Mouse (Mus musculus) brain, adult 2 months (tissue): ENCODE measurements around the gene A530064D06Rik.
A peak's percentile ranks its signal among the peaks of the same experiment; 100 is the strongest.
"Not testable (repeated sequence)": the region's sequence is repeated elsewhere in the genome, so short reads cannot be mapped to it uniquely, and the experiment has no call there.

Experiments used
- DNase-seq: peaks from one replicate; pipeline ENCODE4 v3.0.0; 2011; ENCODE audit warnings: low read depth, low spot score

The A530064D06Rik gene

GRCm38 (mm10) chr17:48167103-48167502 is at the start of gene A530064D06Rik:
Gene A530064D06Rik (minus strand): TSS chr17:48167275.
- DNase-seq, result not testable (repeated sequence)

- no peak for DNase-seq
These were observed 48.4 kb upstream of the A530064D06Rik start for GRCm38 (mm10) chr17:48215429-48215828.

- no peak for DNase-seq
These were observed 46.4 kb upstream of the A530064D06Rik start for GRCm38 (mm10) chr17:48213511-48213910.

- no peak for DNase-seq
These were observed 45.5 kb upstream of the A530064D06Rik start for GRCm38 (mm10) chr17:48212596-48212995.

- no peak for DNase-seq
These were observed 36.0 kb upstream of the A530064D06Rik start for GRCm38 (mm10) chr17:48203086-48203485.

- peak; percentile 10 for DNase-seq
These were observed 25.3 kb upstream of the A530064D06Rik start for GRCm38 (mm10) chr17:48192366-48192765.

GRCm38 (mm10) chr17:48185252-48185651 is 18.2 kb upstream of the A530064D06Rik start:
- DNase-seq, result no peak

- DNase-seq, result no peak
These were observed 9.5 kb downstream of the A530064D06Rik start for GRCm38 (mm10) chr17:48157382-48158076.

GRCm38 (mm10) chr17:48146120-48146519 is 21.0 kb downstream of the A530064D06Rik start, which contains the start of gene 9830107B12Rik:
Gene 9830107B12Rik (minus strand): TSS chr17:48146268.
- no peak for DNase-seq

- DNase-seq, result no peak
These were observed 34.3 kb downstream of the A530064D06Rik start for GRCm38 (mm10) chr17:48132810-48133209.

GRCm38 (mm10) chr17:48120456-48120855 is 46.6 kb downstream of the A530064D06Rik start:
- DNase-seq, result no peak

- DNase-seq, result peak; percentile 63
These were observed 47.4 kb downstream of the A530064D06Rik start for GRCm38 (mm10) chr17:48119656-48120055.

GRCm38 (mm10) chr17:48118570-48118969 is 48.5 kb downstream of the A530064D06Rik start:
- DNase-seq, result no peak

- DNase-seq, result no peak
These were observed 56.4 kb downstream of the A530064D06Rik start for GRCm38 (mm10) chr17:48110547-48111287.

- DNase-seq, result no peak
These were observed 58.6 kb downstream of the A530064D06Rik start for GRCm38 (mm10) chr17:48108520-48108919.

- DNase-seq, result no peak
These were observed 59.2 kb downstream of the A530064D06Rik start for GRCm38 (mm10) chr17:48107862-48108261.

- no peak for DNase-seq
These were observed 59.7 kb downstream of the A530064D06Rik start for GRCm38 (mm10) chr17:48107333-48107732.

- peak; percentile 91 for DNase-seq
These were observed 66.3 kb downstream of the A530064D06Rik start for GRCm38 (mm10) chr17:48100441-48101417.

- DNase-seq, result no peak
These were observed 67.8 kb downstream of the A530064D06Rik start for GRCm38 (mm10) chr17:48099312-48099711.
